Mouse (Mus musculus) thymus, postnatal 4 days (tissue): Measurements from ENCODE around the gene Hscb.

ENCODE experiments used
- DNase-seq: peaks from one replicate; pipeline ENCODE4 v3.0.0; 2021

Gene Hscb

GRCm38 (mm10) chr5:110831036-110831720, 8.4 kb downstream of the Hscb start:
- no peak for DNase-seq

GRCm38 (mm10) chr5:110827576-110827975, 12.0 kb downstream of the Hscb start:
- no peak for DNase-seq

GRCm38 (mm10) chr5:110826781-110827495, 12.6 kb downstream of the Hscb start:
- no peak for DNase-seq

GRCm38 (mm10) chr5:110824421-110824820, 15.2 kb downstream of the Hscb start:
- no peak for DNase-seq

- DNase-seq, result peak; percentile 100
Observed at GRCm38 (mm10) chr5:110809667-110810325, 29.8 kb downstream of the Hscb start, which contains the start of gene Ulk1. TSS of gene Ulk1 (minus strand) at chr5:110810097.

GRCm38 (mm10) chr5:110808821-110809666, 30.5 kb downstream of the Hscb start:
- peak; percentile 33 for DNase-seq

- DNase-seq, result peak; percentile 71
Observed at GRCm38 (mm10) chr5:110808061-110808631, 31.4 kb downstream of the Hscb start.

- DNase-seq, result no peak
Observed at GRCm38 (mm10) chr5:110807453-110807852, 32.1 kb downstream of the Hscb start.

- DNase-seq, result no peak
Observed at GRCm38 (mm10) chr5:110806676-110807075, 32.9 kb downstream of the Hscb start.

GRCm38 (mm10) chr5:110806154-110806553, 33.4 kb downstream of the Hscb start:
- DNase-seq, result no peak

- DNase-seq, result no peak
Observed at GRCm38 (mm10) chr5:110804012-110804743, 35.4 kb downstream of the Hscb start.

GRCm38 (mm10) chr5:110802809-110803208, 36.8 kb downstream of the Hscb start:
- no peak for DNase-seq

- no peak for DNase-seq
Observed at GRCm38 (mm10) chr5:110802186-110802585, 37.4 kb downstream of the Hscb start.

- DNase-seq, result no peak
Observed at GRCm38 (mm10) chr5:110801036-110801624, 38.4 kb downstream of the Hscb start.

- no peak for DNase-seq
Observed at GRCm38 (mm10) chr5:110797696-110798095, 41.9 kb downstream of the Hscb start.

GRCm38 (mm10) chr5:110794363-110794762, 45.2 kb downstream of the Hscb start:
- DNase-seq, result no peak

GRCm38 (mm10) chr5:110788684-110789083, 50.9 kb downstream of the Hscb start:
- DNase-seq, result peak; percentile 59

GRCm38 (mm10) chr5:110786081-110786835, 53.3 kb downstream of the Hscb start:
- DNase-seq, result peak; percentile 47

GRCm38 (mm10) chr5:110783150-110783549, 56.4 kb downstream of the Hscb start:
- DNase-seq, result no peak

- DNase-seq, result no peak
Observed at GRCm38 (mm10) chr5:110781529-110782238, 57.9 kb downstream of the Hscb start.
